Mouse (Mus musculus): ENCODE results near the gene Mdfi. TPM values are rescaled to one million over a fixed set of nuclear protein-coding genes. Genes with fewer than 3 reads are reported as not detected.

Mdfi gene
- polyA plus RNA-seq, 1 experiment from 2014 or later, result 18.1 TPM

DNA sequence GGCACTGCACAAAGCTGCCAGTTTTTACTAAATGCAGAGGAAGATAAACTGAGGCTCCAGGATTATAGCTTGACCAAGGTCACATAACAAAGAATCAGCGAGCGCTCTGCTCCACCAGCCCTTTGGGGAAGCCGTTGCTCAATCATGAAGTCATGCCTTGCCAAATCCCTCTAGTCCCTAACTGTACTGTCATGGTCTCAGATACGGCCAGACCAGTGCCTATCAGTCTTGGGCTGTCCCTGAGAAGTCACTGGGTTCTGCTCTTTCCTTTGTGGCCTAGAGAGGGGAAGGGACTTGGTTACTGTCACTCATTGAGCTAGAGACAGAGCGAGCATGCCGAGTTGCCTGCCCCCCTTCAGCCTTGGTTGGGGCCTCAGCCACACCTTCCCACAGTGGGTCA is 50.1 kb downstream of the Mdfi start:
- Histone ChIP-seq H3K27me3 (ENCODE audit: control insufficient read depth, insufficient read depth, low read depth, low read length) (no peaks in the 10 kb centered on the region), H3K36me3 (ENCODE audit: control insufficient read depth, insufficient read depth, low read length) (no peaks in the 10 kb centered on the region), H3K4me3 (ENCODE audit: low read length) (no peak overlapping the region), H3K4me2 (ENCODE audit: low read depth, low read length) (no peak overlapping the region), H3K9ac (ENCODE audit: low read length) (no peak overlapping the region), H3K9me3 (ENCODE audit: control insufficient read depth, low read length) (no peaks in the 10 kb centered on the region), H3K4me1 (replicated peaks; ENCODE audit: control insufficient read depth, insufficient read depth, low read length) (peaks cover 3% of the 10 kb centered on the region; the same call in 1 of the 2 replicates), H3K27ac (ENCODE audit: low read length) (no peak overlapping the region)
- ATAC-seq (ENCODE audit: low read depth), result peak; percentile 39; the same call in 1 of the 2 replicates
- 73% methylated on average over 6 of the region's 6 CpGs for WGBS

DNA sequence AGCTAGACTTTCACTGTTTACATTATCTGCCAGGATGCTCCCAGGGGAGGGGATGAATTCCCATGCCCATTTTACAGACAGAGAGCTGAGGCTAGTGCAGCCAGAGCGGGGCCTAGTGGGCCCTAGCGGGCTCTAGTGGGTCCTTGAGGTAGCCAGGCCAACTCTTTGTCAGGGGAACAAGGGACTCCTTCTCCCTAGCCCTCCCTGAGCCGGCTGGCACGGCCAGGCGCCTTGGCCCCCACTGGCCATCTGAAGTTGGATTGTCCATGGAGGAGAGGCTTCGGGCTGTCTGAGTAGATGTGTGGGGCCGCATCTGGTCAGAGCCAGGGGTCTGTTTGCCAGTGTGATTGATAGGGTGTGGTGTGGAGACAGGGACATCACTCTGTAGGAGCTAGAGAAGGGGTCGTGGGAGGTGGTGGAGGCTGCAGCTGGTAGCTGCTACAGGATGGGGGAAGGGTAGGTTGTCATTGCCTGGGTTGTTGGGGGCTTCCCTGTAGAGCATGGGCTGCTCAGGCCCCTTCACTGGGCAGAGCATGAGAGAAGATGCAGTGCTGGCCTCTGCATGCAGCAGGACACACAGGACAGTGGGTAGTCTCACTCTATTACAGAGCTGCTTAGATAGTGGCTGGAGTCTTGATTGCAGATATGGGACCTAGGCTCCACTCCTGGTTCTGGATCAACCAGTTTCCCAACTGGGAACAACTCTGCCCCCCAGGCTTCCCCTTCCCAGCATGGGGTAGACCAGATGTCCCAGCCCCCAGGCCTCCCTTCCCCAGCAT is 50.9 kb downstream of the Mdfi start:
- no peak for ATAC-seq (ENCODE audit: low read depth)
- Histone ChIP-seq H3K27me3 (ENCODE audit: control insufficient read depth, insufficient read depth, low read depth, low read length) (no peaks in the 10 kb centered on the region), H3K9ac (ENCODE audit: low read length) (no peak overlapping the region), H3K4me1 (replicated peaks; ENCODE audit: control insufficient read depth, insufficient read depth, low read length) (peaks cover 3% of the 10 kb centered on the region; the same call in 1 of the 2 replicates), H3K9me3 (ENCODE audit: control insufficient read depth, low read length) (no peaks in the 10 kb centered on the region), H3K4me2 (ENCODE audit: low read depth, low read length) (no peak overlapping the region), H3K4me3 (ENCODE audit: low read length) (no peak overlapping the region), H3K36me3 (ENCODE audit: control insufficient read depth, insufficient read depth, low read length) (no peaks in the 10 kb centered on the region), H3K27ac (ENCODE audit: low read length) (no peak overlapping the region)
- 46% methylated on average over 8 of the region's 8 CpGs for WGBS

DNA sequence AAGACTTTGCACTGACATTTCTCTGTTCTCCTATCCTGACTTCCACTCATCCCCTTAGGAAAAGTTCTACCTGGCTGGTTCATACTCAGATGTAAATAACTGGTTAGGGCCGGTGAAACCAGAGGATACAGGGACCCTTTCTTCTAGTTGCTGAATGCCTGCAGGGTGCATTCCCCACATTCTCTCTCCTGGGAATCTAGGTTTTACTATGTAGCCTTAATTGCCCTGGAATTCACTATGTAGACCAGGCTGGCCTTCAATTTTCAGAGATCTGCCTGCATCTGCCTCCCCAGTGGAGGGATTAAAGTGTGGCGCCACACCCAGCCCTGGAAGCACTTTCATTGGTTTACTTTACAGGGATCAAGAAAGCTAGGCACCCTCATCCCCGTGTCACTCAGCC is 52.0 kb downstream of the Mdfi start:
- Histone ChIP-seq H3K27me3 (ENCODE audit: control insufficient read depth, insufficient read depth, low read depth, low read length) (no peaks in the 10 kb centered on the region), H3K27ac (ENCODE audit: low read length) (no peak overlapping the region), H3K9me3 (ENCODE audit: control insufficient read depth, low read length) (no peaks in the 10 kb centered on the region), H3K9ac (ENCODE audit: low read length) (no peak overlapping the region), H3K4me3 (ENCODE audit: low read length) (no peak overlapping the region), H3K4me2 (ENCODE audit: low read depth, low read length) (no peak overlapping the region), H3K4me1 (replicated peaks; ENCODE audit: control insufficient read depth, insufficient read depth, low read length) (no peaks in the 10 kb centered on the region), H3K36me3 (ENCODE audit: control insufficient read depth, insufficient read depth, low read length) (no peaks in the 10 kb centered on the region)
- WGBS, result 81% methylated on average over 3 of the region's 3 CpGs
- no peak for ATAC-seq (ENCODE audit: low read depth)

DNA sequence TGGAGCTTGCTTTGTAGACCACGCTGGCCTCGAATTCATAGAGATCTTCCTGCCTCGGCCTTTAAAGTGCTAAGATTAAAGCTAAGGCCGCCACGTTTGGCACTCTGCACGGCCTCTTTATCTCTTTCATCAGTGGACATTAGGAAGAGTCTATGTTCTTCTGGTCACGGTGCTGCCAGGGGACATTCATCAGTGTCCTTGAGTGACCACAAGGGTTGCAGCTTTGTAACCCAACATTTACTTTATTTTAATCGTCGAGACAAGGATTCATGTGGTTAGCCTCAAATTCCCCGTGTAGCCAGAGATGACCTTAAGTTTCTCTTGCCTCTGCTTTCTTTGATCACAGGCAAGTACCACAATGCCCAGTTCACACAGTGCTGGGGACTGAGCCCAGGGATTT is 54.0 kb downstream of the Mdfi start:
- no peak for ATAC-seq (ENCODE audit: low read depth)
- H3K36me3 ChIP-seq (ENCODE audit: control insufficient read depth, insufficient read depth, low read length), result no peaks in the 10 kb centered on the region
- H3K9ac ChIP-seq (ENCODE audit: low read length), result no peak overlapping the region
- WGBS, result 66% methylated on average over 10 of the region's 10 CpGs
- H3K4me2 ChIP-seq (ENCODE audit: low read depth, low read length), result no peak overlapping the region
- H3K27me3 ChIP-seq (ENCODE audit: control insufficient read depth, insufficient read depth, low read depth, low read length), result no peaks in the 10 kb centered on the region
- H3K4me3 ChIP-seq (ENCODE audit: low read length), result no peak overlapping the region
- no peak overlapping the region for H3K27ac ChIP-seq (ENCODE audit: low read length)
- H3K4me1 ChIP-seq (replicated peaks; ENCODE audit: control insufficient read depth, insufficient read depth, low read length), result no peaks in the 10 kb centered on the region
- no peaks in the 10 kb centered on the region for H3K9me3 ChIP-seq (ENCODE audit: control insufficient read depth, low read length)

DNA sequence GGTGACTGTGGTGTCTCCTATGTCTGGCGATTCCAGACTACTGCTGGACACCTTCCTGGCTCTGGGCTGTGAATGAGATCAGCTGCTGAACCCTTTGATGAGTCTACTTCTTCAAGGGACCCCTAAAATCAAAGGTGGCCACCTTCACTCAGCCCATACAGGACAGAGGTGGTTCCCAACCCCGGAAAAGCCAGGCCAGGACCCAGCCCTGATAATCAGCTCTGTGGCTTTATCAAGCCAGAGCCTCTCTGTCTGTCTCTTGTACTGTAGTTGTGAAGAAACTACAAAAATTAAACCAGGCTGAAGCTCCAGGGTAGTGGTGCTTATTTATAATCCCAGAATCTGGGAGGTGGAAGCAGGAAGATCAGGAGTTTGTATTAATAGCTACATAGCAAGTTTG is 57.4 kb downstream of the Mdfi start:
- no peak overlapping the region for H3K4me3 ChIP-seq (ENCODE audit: low read length)
- no peaks in the 10 kb centered on the region for H3K4me1 ChIP-seq (replicated peaks; ENCODE audit: control insufficient read depth, insufficient read depth, low read length)
- no peaks in the 10 kb centered on the region for H3K36me3 ChIP-seq (ENCODE audit: control insufficient read depth, insufficient read depth, low read length)
- H3K9me3 ChIP-seq (ENCODE audit: control insufficient read depth, low read length), result peaks cover 5% of the 10 kb centered on the region
- H3K4me2 ChIP-seq (ENCODE audit: low read depth, low read length), result no peak overlapping the region
- no peak overlapping the region for H3K9ac ChIP-seq (ENCODE audit: low read length)
- no peaks in the 10 kb centered on the region for H3K27me3 ChIP-seq (ENCODE audit: control insufficient read depth, insufficient read depth, low read depth, low read length)
- H3K27ac ChIP-seq (ENCODE audit: low read length), result no peak overlapping the region
- no peak for ATAC-seq (ENCODE audit: low read depth)
- 52% methylated on average over 2 of the region's 2 CpGs for WGBS

DNA sequence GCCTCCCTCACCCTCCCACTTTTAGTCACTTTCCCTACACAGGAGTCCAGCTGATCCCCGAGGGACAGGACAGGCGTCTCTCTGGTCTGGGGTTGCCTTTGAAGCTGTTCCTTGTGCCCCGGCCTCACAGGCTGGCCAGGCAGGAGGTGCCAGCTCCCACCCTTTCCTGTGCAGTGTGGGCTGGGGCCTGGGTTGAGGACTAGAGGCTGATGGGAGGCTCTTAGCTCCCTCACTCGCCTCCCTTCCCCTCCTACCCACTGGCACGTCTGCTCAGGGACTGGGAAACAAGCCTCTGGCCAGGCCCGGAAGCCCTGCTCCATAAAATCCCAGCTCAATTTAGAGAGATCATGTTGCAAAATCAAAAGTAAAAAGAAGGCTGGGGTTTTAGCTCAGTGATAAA is 60.9 kb downstream of the Mdfi start:
- peaks cover 8% of the 10 kb centered on the region for H3K9me3 ChIP-seq (ENCODE audit: control insufficient read depth, low read length)
- no peaks in the 10 kb centered on the region for H3K4me1 ChIP-seq (replicated peaks; ENCODE audit: control insufficient read depth, insufficient read depth, low read length)
- no peak overlapping the region for H3K9ac ChIP-seq (ENCODE audit: low read length)
- H3K4me3 ChIP-seq (ENCODE audit: low read length), result no peak overlapping the region
- no peak overlapping the region for H3K27ac ChIP-seq (ENCODE audit: low read length)
- no peaks in the 10 kb centered on the region for H3K36me3 ChIP-seq (ENCODE audit: control insufficient read depth, insufficient read depth, low read length)
- no peaks in the 10 kb centered on the region for H3K27me3 ChIP-seq (ENCODE audit: control insufficient read depth, insufficient read depth, low read depth, low read length)
- no peak overlapping the region for H3K4me2 ChIP-seq (ENCODE audit: low read depth, low read length)
- WGBS, result 55% methylated on average over 6 of the region's 6 CpGs
- ATAC-seq (ENCODE audit: low read depth), result no peak

DNA sequence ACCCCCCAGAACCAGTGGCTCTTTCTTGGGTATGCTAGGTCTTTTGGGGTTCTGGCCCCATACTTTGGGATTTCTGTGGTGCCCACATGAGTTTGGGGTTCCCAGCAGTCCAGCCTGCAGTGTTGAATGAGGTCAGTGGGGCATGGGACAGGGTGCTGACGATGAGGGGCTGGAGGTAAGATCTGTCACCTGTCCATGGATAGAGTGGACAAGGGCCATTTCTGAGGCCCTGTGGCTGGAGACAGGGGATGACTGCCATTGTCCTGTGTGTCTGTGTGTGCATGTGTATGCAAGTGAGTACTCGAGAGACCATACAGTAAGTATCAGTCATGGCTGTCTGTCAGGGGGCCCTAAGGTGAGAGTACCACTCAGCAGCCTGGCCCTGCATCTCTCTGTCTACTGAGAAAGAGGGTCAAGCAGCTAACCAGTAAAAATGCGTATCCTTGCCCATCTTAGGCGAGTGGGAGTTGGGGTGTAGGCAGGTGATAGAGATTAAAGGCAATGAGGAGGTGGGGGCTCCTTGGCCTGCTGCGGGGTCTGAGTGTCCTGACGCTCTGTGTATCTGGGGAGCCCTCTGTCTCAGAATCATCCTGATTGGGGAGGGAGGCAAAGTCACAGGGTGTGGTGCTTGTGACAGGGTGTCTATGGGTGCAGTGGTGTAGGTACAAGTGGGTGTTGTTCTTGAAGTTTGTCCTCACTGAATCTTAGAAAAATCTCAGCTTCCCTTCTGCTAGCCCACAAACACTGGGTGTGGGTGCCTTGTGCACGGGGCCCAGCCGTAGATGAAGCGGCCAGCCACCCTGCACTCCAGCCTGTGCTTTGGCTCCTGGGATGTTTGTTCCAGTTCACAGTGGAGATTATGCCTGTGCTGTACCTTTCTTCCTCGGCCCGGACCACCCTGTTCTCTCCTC is 64.8 kb downstream of the Mdfi start:
- H3K36me3 ChIP-seq (ENCODE audit: control insufficient read depth, insufficient read depth, low read length), result no peaks in the 10 kb centered on the region
- ATAC-seq (ENCODE audit: low read depth), result no peak
- H3K9ac ChIP-seq (ENCODE audit: low read length), result no peak overlapping the region
- no peaks in the 10 kb centered on the region for H3K4me1 ChIP-seq (replicated peaks; ENCODE audit: control insufficient read depth, insufficient read depth, low read length)
- H3K4me3 ChIP-seq (ENCODE audit: low read length), result no peak overlapping the region
- 75% methylated on average over 11 of the region's 11 CpGs for WGBS
- no peak overlapping the region for H3K27ac ChIP-seq (ENCODE audit: low read length)
- H3K4me2 ChIP-seq (ENCODE audit: low read depth, low read length), result no peak overlapping the region
- H3K27me3 ChIP-seq (ENCODE audit: control insufficient read depth, insufficient read depth, low read depth, low read length), result no peaks in the 10 kb centered on the region
- H3K9me3 ChIP-seq (ENCODE audit: control insufficient read depth, low read length), result peaks cover 8% of the 10 kb centered on the region

DNA sequence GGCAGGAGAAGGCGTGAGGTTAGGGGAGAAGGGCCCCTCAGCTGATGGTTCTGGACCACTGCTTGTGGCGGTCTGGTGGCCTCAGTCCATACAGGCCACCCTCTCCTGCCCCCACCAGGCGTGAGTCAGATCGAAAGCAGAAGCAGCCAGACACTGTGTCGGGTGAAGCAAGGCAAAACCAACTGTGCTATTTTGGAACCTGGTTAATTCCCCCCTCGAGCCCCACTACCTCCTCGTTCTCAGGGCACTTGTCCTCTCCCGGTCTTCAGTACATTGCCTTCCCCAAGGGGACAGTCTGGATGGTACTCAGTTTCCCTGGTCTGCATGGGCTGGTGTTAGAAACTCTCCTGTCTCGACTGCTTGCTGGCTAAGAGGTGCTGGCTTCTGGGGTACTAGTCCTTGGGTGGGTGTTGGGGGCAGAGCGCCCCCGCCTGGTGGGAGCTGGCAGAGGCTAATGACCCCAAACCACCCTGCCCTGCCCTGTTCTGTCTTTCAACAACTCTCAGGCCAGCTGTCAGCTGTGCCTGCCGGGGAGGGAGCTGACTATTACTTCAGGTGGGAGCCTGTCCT is 65.7 kb downstream of the Mdfi start:
- 41% methylated on average over 12 of the region's 12 CpGs for WGBS
- ATAC-seq (ENCODE audit: low read depth), result peak; percentile 24; the same call in 1 of the 2 replicates
- H3K4me2 ChIP-seq (ENCODE audit: low read depth, low read length), result no peak overlapping the region

More for the DNA sequence above, 65.7 kb downstream of the Mdfi start:
- H3K27ac ChIP-seq (ENCODE audit: low read length), result no peak overlapping the region
- H3K36me3 ChIP-seq (ENCODE audit: control insufficient read depth, insufficient read depth, low read length), result no peaks in the 10 kb centered on the region
- no peak overlapping the region for H3K9ac ChIP-seq (ENCODE audit: low read length)
- no peaks in the 10 kb centered on the region for H3K4me1 ChIP-seq (replicated peaks; ENCODE audit: control insufficient read depth, insufficient read depth, low read length)
- no peak overlapping the region for H3K4me3 ChIP-seq (ENCODE audit: low read length)
- no peaks in the 10 kb centered on the region for H3K27me3 ChIP-seq (ENCODE audit: control insufficient read depth, insufficient read depth, low read depth, low read length)
- peaks cover 8% of the 10 kb centered on the region for H3K9me3 ChIP-seq (ENCODE audit: control insufficient read depth, low read length)

Data from lung, embryonic 16.5 days (tissue).